Mouse (Mus musculus): ENCODE data around the gene Il1r2. TPM values are rescaled to one million over a fixed set of nuclear protein-coding genes. Genes with fewer than 3 reads are reported as not detected.

Il1r2 gene
- polyA plus RNA-seq, 1 experiment from 2014 or later, result 1.6 TPM

DNA sequence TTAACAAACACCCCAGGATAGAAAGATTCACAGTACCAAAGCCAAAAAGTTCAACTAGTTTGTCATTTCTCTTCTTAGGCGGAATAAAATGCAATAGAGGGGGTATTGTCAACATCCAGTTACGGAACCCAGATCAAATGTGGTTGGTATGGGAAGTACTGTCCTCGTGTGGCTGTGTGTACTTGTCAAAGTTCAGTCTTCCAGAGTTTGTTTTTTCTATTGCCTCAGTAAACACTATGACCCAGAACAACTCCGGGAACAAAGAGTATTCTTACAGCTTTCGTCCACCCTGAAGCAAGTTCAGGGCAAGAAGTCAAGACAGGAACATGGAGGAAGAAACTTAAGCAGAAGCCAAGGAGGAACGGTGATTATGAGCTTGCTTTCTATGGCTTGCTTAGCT, 82.2 kb downstream of the Il1r2 start:
- ATAC-seq (ENCODE audit: low FRiP score, low read depth), result no peak
- H3K4me1 ChIP-seq, result no peaks in the 10 kb centered on the region
- H3K4me2 ChIP-seq (replicated peaks), result no peak overlapping the region
- H3K4me3 ChIP-seq, result no peak overlapping the region
- no peak overlapping the region for H3K27ac ChIP-seq
- H3K27me3 ChIP-seq, result no peaks in the 10 kb centered on the region
- 86% methylated on average over 6 of the region's 6 CpGs for WGBS
- no peaks in the 10 kb centered on the region for H3K36me3 ChIP-seq
- no peaks in the 10 kb centered on the region for H3K9me3 ChIP-seq
- H3K9ac ChIP-seq, result no peak overlapping the region

DNA sequence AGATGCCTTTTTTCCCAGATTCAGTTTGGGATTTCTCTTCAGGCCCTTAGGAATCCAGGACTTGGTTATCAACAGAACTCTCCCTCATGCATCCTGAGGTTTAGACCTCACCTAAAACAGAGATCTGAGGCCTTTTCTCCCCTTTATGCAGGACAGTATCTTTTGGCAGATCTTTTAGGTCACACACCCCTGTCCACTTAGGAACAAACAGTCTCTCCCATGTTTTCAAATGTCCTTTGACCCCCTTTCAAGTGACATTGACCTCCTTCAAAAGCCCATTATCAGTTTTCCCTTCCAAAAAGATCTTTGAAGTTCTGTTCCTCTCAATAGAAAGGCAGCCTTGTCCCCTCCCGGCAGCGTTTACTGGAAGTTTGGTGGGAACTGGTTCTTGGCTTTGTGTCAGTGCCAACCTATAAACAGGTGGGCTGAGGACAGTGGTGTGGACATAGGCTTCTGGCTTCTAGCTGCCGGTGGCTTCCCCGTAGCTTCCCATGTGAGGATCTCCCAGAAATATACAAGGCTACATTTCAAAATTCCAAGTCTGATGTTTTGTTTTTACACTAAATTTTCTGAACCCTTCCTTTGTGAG, 89.5 kb downstream of the Il1r2 start:
- 0 out of 2 replicates have a peak, but pooled peaks cover 2% of the 10 kb centered on the region for H3K9me3 ChIP-seq
- no peak overlapping the region for H3K4me3 ChIP-seq
- H3K9ac ChIP-seq, result no peak overlapping the region
- H3K27ac ChIP-seq, result no peak overlapping the region
- WGBS, result 92% methylated on average over 4 of the region's 4 CpGs
- H3K36me3 ChIP-seq, result no peaks in the 10 kb centered on the region
- H3K27me3 ChIP-seq, result no peaks in the 10 kb centered on the region
- no peak for ATAC-seq (ENCODE audit: low FRiP score, low read depth)
- H3K4me1 ChIP-seq, result no peaks in the 10 kb centered on the region
- H3K4me2 ChIP-seq (replicated peaks), result no peak overlapping the region

DNA sequence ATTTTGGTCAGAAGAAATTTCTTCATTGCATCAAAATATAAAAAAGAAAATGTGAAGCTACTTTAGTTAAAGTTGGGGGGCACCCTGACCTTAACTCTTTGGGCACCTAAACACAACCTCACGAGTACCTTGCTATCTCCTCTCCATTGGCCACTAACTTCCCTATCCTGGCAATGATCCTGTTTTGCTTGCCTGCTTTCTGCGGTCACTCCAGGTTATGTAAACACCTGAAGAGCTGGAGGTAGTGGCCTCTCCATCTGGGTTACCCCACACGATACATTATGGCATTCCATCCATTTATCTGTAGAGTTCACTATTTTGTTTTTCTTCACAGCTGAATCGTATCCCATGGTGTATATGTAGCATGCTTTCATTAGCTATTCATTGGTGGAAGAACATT, 90.5 kb downstream of the Il1r2 start:
- 0 out of 2 replicates have a peak, but pooled peaks cover 2% of the 10 kb centered on the region for H3K9me3 ChIP-seq
- H3K4me3 ChIP-seq, result no peak overlapping the region
- no peak overlapping the region for H3K9ac ChIP-seq
- no peaks in the 10 kb centered on the region for H3K4me1 ChIP-seq
- no peak for ATAC-seq (ENCODE audit: low FRiP score, low read depth)
- H3K27ac ChIP-seq, result no peak overlapping the region
- 89% methylated on average over 4 of the region's 4 CpGs for WGBS
- no peaks in the 10 kb centered on the region for H3K36me3 ChIP-seq
- H3K4me2 ChIP-seq (replicated peaks), result no peak overlapping the region
- no peaks in the 10 kb centered on the region for H3K27me3 ChIP-seq

DNA sequence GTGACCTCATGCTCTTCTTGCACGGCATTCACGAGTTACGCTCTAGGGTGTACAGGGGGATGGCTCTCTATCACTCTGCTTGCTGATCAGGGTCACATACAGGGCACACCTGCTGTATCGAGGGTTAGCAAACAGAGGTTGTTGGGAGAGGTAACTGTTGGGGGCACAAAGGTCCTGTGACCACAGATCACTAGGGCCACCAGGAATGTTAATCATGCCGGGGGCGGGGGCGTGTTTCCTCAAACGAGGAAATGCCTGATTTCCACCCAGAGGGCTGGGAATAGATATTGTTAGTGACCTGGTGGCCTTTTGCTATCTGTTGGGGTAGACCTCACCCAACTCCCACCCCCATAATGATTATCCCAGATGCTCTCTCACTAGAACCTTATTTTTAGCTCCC, 93.7 kb downstream of the Il1r2 start:
- Histone ChIP-seq H3K4me1 (no peaks in the 10 kb centered on the region), H3K4me2 (replicated peaks) (no peak overlapping the region), H3K27me3 (no peaks in the 10 kb centered on the region), H3K36me3 (no peaks in the 10 kb centered on the region), H3K9ac (no peak overlapping the region), H3K27ac (no peak overlapping the region), H3K4me3 (no peak overlapping the region), H3K9me3 (0 out of 2 replicates have a peak, but pooled peaks cover 2% of the 10 kb centered on the region)
- WGBS, result 77% methylated on average over 8 of the region's 8 CpGs
- ATAC-seq (ENCODE audit: low FRiP score, low read depth), result no peak

DNA sequence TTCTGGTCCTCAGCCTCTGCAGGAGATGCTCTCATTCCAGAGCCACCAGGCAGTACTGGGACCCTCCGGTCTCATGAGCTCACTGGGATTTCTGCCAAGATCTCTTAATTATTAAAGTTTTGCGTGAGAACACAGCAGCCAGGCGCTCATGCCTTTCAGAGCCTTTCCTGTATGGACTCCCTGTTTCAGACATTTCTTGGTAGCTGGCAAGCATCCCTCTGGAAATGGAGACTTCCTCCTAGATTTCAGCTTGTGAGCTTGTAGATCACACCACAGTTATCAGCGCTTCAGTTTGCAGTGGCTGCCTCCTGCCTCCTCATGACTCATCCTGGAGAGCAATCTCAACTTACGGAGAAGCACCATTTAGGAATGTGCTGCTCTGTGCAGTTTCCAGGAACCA, 98.0 kb downstream of the Il1r2 start:
- H3K36me3 ChIP-seq, result no peaks in the 10 kb centered on the region
- no peak overlapping the region for H3K4me3 ChIP-seq
- no peaks in the 10 kb centered on the region for H3K9me3 ChIP-seq
- no peaks in the 10 kb centered on the region for H3K27me3 ChIP-seq
- no peak for ATAC-seq (ENCODE audit: low FRiP score, low read depth)
- no peak overlapping the region for H3K4me2 ChIP-seq (replicated peaks)
- 66% methylated on average over 5 of the region's 5 CpGs for WGBS
- H3K9ac ChIP-seq, result no peak overlapping the region
- no peaks in the 10 kb centered on the region for H3K4me1 ChIP-seq
- H3K27ac ChIP-seq, result no peak overlapping the region

DNA sequence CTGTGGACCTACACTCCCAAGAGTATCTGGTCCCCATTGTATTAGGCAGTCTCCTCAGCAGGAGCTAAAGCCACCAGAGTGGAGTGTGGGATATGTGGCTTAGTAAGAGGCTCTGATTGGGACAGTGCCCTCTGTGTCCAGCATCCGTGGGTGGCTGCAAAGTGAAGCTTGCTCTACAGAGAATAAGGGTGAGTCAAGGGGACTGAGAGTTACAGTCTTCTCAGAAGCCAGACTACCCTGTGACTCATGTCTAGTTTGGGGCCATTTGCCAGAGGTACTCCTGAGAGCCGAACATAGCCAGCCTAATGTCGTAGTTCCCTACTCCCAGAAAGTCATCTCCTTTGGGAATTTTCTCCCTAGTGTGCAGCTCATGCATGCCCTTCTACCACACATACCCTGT, 100.3 kb downstream of the Il1r2 start:
- 77% methylated on average over 3 of the region's 3 CpGs for WGBS
- ATAC-seq (ENCODE audit: low FRiP score, low read depth), result no peak

More for the DNA sequence above, 100.3 kb downstream of the Il1r2 start:
- Histone ChIP-seq H3K36me3 (no peaks in the 10 kb centered on the region), H3K9me3 (no peaks in the 10 kb centered on the region), H3K4me2 (replicated peaks) (no peak overlapping the region), H3K27ac (no peak overlapping the region), H3K4me3 (no peak overlapping the region), H3K4me1 (no peaks in the 10 kb centered on the region), H3K9ac (no peak overlapping the region), H3K27me3 (no peaks in the 10 kb centered on the region)

Other genes with a start within 250 kb of the Il1r2 start
- 49.3 and 54.9 TPM in 2 replicates for gene Map4k4, start 173.2 kb upstream of the Il1r2 start, polyA plus RNA-seq (2015; fragmentation: Nextera tagmentation; extraction: Ambion mirVana)
- 6.6 and 6.7 TPM in 2 replicates for gene Il1r1, start 151.0 kb downstream of the Il1r2 start, polyA plus RNA-seq (2015; fragmentation: Nextera tagmentation; extraction: Ambion mirVana)

All from limb, embryonic 13.5 days (tissue).